Mouse (Mus musculus) limb, embryonic 11.5 days (tissue): ENCODE results near the gene Gins2. TPM values are rescaled to one million over a fixed set of nuclear protein-coding genes. Genes with fewer than 3 reads are reported as not detected.

ENCODE experiments used
- ATAC-seq: fragments of 200-750 bp; cut with Nextera tagmentation; 2 replicates; pipeline ENCODE4 v1.8.0; 2017; ENCODE audit warnings: low read depth; ENCODE audit not compliant: insufficient number of reproducible peaks, low FRiP score, low TSS enrichment
- DNase-seq: peaks from one replicate; pipeline ENCODE4 v3.0.0-alpha.2; 2015; ENCODE audit warnings: low spot score
- H3K27ac ChIP-seq: fragments of 300-500 bp; sonication (generic); replicated peaks from 2 replicates; pipeline ENCODE4 v1.5.1; 2014; ENCODE audit warnings: low read depth, mild to moderate bottlenecking, low read length
- H3K27me3 ChIP-seq: fragments of 300-500 bp; sonication (generic); 2 replicates; pipeline ENCODE4 v1.6.1; 2014; ENCODE audit warnings: mild to moderate bottlenecking, low read length, mixed read lengths; ENCODE audit not compliant: control insufficient read depth, insufficient read depth
- H3K36me3 ChIP-seq: fragments of 300-500 bp; sonication (generic); 2 replicates; pipeline ENCODE4 v1.6.1; 2014; ENCODE audit warnings: mild to moderate bottlenecking, low read length, moderate library complexity, mixed read lengths; ENCODE audit not compliant: control insufficient read depth, insufficient read depth
- H3K4me1 ChIP-seq: fragments of 300-500 bp; sonication (generic); 2 replicates; pipeline ENCODE4 v1.6.1; 2014; ENCODE audit warnings: low read length, mixed read lengths; ENCODE audit not compliant: control insufficient read depth, insufficient read depth
- H3K4me2 ChIP-seq: fragments of 300-500 bp; sonication (generic); 2 replicates; pipeline ENCODE4 v1.6.1; 2014; ENCODE audit warnings: low read depth, mild to moderate bottlenecking, moderate library complexity; ENCODE audit not compliant: severe bottlenecking
- H3K4me3 ChIP-seq: fragments of 300-500 bp; sonication (generic); 2 replicates; pipeline ENCODE4 v1.5.1; 2014; ENCODE audit warnings: low read depth, low read length
- H3K9ac ChIP-seq: fragments of 300-500 bp; sonication (generic); 2 replicates; pipeline ENCODE4 v1.6.1; 2014; ENCODE audit warnings: mild to moderate bottlenecking, low read length
- H3K9me3 ChIP-seq: fragments of 300-500 bp; sonication (generic); 2 replicates; pipeline ENCODE4 v1.6.1; 2016; ENCODE audit warnings: low read length; ENCODE audit not compliant: control insufficient read depth
- WGBS: fragments of 180-500 bp; shearing (Covaris S2); extraction: QIAGEN DNeasy Blood & Tissue Kit; methylation state at CpG from one replicate; pipeline ENCODE4 v1.1.7; 2014; 5-methylcytosine and 5-hydroxymethylcytosine counted together
- polyA plus RNA-seq: library from polyadenylated mRNA; unstranded; fragments of >200 nt; fragmentation: Nextera tagmentation; extraction: Ambion mirVana; gene quantifications from 2 replicates; pipeline ENCODE4 v1.2.1, GENCODE M21; 2014

Gene Gins2
- polyA plus RNA-seq, 1 experiment from 2014 or later: 132 TPM

DNA sequence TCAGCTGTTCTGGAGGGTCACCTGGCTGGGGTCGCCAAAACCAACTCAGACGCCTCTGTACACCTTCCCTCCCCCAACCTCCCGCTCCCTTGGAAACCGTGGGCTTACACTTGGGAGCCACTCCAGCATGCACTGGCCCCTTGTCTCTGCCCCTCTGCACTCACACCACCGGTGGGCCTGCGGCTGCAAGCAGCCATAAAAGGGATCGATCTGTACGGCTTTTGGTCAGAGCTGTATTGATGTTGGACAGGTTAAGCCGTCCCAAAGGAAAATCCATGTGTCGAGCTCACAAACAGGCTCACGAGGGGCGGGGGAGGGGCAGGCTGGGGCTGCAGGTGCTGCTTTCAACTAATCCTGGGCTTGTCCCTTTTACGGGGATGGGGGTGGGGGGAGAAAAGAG lies 46.1 kb downstream of the Gins2 start:
- Histone ChIP-seq H3K27ac (no peak overlapping the region), H3K4me3 (no peak overlapping the region), H3K9ac (no peak overlapping the region), H3K27me3 (no peaks in the 10 kb centered on the region), H3K36me3 (no peaks in the 10 kb centered on the region), H3K9me3 (no peaks in the 10 kb centered on the region), H3K4me2 (0 out of 2 replicates have a peak overlapping the region, but pooled peaks have one; percentile 15), H3K4me1 (peaks cover 79% of the 10 kb centered on the region)
- 22% methylated on average over 13 of the region's 13 CpGs for WGBS
- DNase-seq: no peak
- no peak for ATAC-seq

DNA sequence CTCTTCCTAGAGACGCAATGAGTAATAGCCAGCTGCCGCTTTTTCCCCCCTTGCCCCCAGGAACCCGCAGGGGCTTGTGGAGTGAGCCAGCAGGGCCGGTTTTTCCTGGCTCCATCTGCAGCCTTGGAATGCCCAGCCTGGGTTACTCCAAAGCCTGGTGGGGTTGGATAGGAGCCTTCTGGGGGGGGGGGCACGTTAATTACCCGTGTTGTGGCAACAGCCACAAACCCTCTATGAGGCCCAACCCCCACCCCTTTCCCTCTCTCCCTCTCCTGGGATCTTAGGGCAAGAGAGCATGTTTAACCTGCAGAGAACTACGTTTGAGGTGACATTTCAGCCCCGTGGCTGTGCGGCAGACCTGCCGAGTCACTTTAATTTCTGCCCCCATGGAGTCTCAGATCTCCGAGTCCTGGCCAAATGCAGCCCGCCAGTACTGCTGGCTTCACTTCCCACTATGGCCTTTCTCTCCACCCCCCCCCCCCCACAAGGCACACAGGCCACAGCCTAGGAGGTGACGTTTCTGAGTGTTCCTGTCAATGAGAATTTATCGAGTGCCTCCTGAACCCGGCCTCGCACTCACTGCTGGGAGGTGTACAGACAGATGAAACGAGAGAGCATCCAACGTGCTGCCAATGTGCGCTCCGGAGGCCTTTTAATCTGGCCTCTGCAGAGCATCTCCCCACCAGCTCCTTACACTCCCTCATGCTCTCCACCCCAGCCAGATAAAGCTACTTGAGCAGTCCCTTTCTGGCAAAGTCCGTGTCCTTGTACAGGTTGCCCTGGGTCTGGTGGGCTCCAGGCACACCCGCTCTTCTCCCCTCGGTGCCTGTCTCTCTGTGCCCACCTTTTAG lies 49.1 kb downstream of the Gins2 start:
- peak; percentile 53 for DNase-seq

DNA sequence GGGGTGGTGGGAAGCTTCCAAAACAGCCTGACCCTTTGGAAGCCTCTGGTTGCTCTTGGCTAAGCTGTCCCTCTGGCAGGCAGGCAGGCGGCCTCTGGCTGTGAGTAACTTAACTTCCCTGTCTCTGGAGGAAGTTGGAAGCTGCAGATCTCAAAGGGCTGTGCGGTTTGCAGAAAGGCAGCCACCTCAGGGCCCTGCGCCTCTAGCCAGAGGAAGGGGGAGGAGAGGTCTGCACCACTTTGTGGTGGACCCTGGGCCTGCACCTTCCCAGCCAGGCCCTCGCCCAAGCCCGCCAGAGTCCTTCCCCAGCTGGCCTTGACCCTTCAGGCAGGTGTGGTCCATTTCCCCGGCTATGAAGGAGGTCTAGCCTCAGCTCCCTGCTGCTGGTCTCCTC lies 49.7 kb downstream of the Gins2 start:
- Histone ChIP-seq H3K4me1 (peaks cover 76% of the 10 kb centered on the region), H3K4me3 (no peak overlapping the region; the same call in 1 of the 2 replicates), H3K27ac (peak overlapping the region; percentile 77), H3K9me3 (no peaks in the 10 kb centered on the region), H3K36me3 (no peaks in the 10 kb centered on the region), H3K4me2 (peak overlapping the region; percentile 96; the same call in 1 of the 2 replicates), H3K9ac (0 out of 2 replicates have a peak overlapping the region, but pooled peaks have one; percentile 17), H3K27me3 (no peaks in the 10 kb centered on the region)
- ATAC-seq (no peak), DNase-seq (no peak)
- WGBS: 17% methylated on average over 5 of the region's 6 CpGs

More for the DNA sequence above, 49.1 kb downstream of the Gins2 start:
- no peak overlapping the region for H3K4me3 ChIP-seq
- no peak for ATAC-seq
- H3K9me3 ChIP-seq: no peaks in the 10 kb centered on the region
- H3K27ac ChIP-seq: peak overlapping the region; percentile 77
- H3K4me2 ChIP-seq: peak overlapping the region; percentile 96; the same call in 1 of the 2 replicates
- peaks cover 74% of the 10 kb centered on the region for H3K4me1 ChIP-seq
- no peaks in the 10 kb centered on the region for H3K27me3 ChIP-seq
- H3K9ac ChIP-seq: peak overlapping the region; percentile 14; the same call in 1 of the 2 replicates
- 18% methylated on average over 23 of the region's 23 CpGs for WGBS
- no peaks in the 10 kb centered on the region for H3K36me3 ChIP-seq

- ATAC-seq (no peak), DNase-seq (peak; percentile 82)
- no peaks in the 10 kb centered on the region for H3K36me3 ChIP-seq
- peak overlapping the region; percentile 96 for H3K4me2 ChIP-seq
- WGBS: under 1% methylated on average over 36 of the region's 37 CpGs
- H3K9me3 ChIP-seq: no peaks in the 10 kb centered on the region
- H3K4me1 ChIP-seq: peaks cover 78% of the 10 kb centered on the region
- no peaks in the 10 kb centered on the region for H3K27me3 ChIP-seq
- peak overlapping the region; percentile 77 for H3K27ac ChIP-seq
- H3K4me3 ChIP-seq: peak overlapping the region; percentile 54
- H3K9ac ChIP-seq: peak overlapping the region; percentile 68
Observed at GRCm38 (mm10) chr8:120538397-120539240, 50.5 kb downstream of the Gins2 start.

GRCm38 (mm10) chr8:120537818-120538396 lies 51.2 kb downstream of the Gins2 start:
- Histone ChIP-seq H3K4me1 (peaks cover 78% of the 10 kb centered on the region), H3K27ac (peak overlapping the region; percentile 77), H3K9me3 (no peaks in the 10 kb centered on the region), H3K27me3 (no peaks in the 10 kb centered on the region), H3K4me3 (peak overlapping the region; percentile 54), H3K4me2 (peak overlapping the region; percentile 96), H3K36me3 (no peaks in the 10 kb centered on the region), H3K9ac (peak overlapping the region; percentile 68)
- under 1% methylated on average over 37 of the region's 46 CpGs for WGBS
- ATAC-seq (no peak), DNase-seq (peak; percentile 81)

GRCm38 (mm10) chr8:120537207-120537817 lies 51.8 kb downstream of the Gins2 start:
- peak overlapping the region; percentile 68 for H3K9ac ChIP-seq
- H3K4me2 ChIP-seq: peak overlapping the region; percentile 96
- peak overlapping the region; percentile 54 for H3K4me3 ChIP-seq
- ATAC-seq: peak; percentile 11; the same call in 1 of the 2 replicates
- peaks cover 76% of the 10 kb centered on the region for H3K4me1 ChIP-seq
- 1% methylated on average over 72 of the region's 79 CpGs for WGBS
- no peaks in the 10 kb centered on the region for H3K9me3 ChIP-seq
- DNase-seq: peak; percentile 87
- H3K27me3 ChIP-seq: no peaks in the 10 kb centered on the region
- peak overlapping the region; percentile 67 for H3K27ac ChIP-seq
- no peaks in the 10 kb centered on the region for H3K36me3 ChIP-seq

- Histone ChIP-seq H3K9me3 (no peaks in the 10 kb centered on the region), H3K4me3 (peak overlapping the region; percentile 54), H3K4me1 (peaks cover 80% of the 10 kb centered on the region), H3K36me3 (no peaks in the 10 kb centered on the region), H3K27ac (peak overlapping the region; percentile 51; the same call in 1 of the 2 replicates), H3K27me3 (no peaks in the 10 kb centered on the region), H3K9ac (peak overlapping the region; percentile 2; the same call in 1 of the 2 replicates), H3K4me2 (peak overlapping the region; percentile 96)
- under 1% methylated on average over 56 of the region's 61 CpGs for WGBS
- peak; percentile 64 for DNase-seq
- ATAC-seq: peak; percentile 19
Observed at GRCm38 (mm10) chr8:120536306-120537206, 52.5 kb downstream of the Gins2 start.
